Mouse (Mus musculus): Measurements from ENCODE around the gene Lef1. TPM values are rescaled to one million over a fixed set of nuclear protein-coding genes. Genes with fewer than 3 reads are reported as not detected.

Gene Lef1
- polyA plus RNA-seq, 1 experiment from 2014 or later = 58.4 TPM

- Histone ChIP-seq H3K27ac (replicated peaks) (no peak overlapping the region), H3K36me3 (peaks cover 39% of the 10 kb centered on the region), H3K4me1 (no peaks in the 10 kb centered on the region), H3K9me3 (replicated peaks) (no peaks in the 10 kb centered on the region; the same call in 1 of the 2 replicates), H3K4me3 (no peak overlapping the region), H3K27me3 (ENCODE audit: low read depth, poor library complexity, severe bottlenecking) (no peaks in the 10 kb centered on the region)
- WGBS = 75% methylated on average over 6 of the region's 6 CpGs
- DNase-seq (ENCODE audit: low spot score) = no peak
Measured at GRCm38 (mm10) chr3:131182158-131182557, 71.9 kb downstream of the Lef1 start.

- Histone ChIP-seq H3K4me1 (peaks cover 3% of the 10 kb centered on the region; the same call in 1 of the 2 replicates), H3K27ac (replicated peaks) (no peak overlapping the region), H3K27me3 (ENCODE audit: low read depth, poor library complexity, severe bottlenecking) (no peaks in the 10 kb centered on the region), H3K4me3 (no peak overlapping the region), H3K36me3 (peaks cover 60% of the 10 kb centered on the region), H3K9me3 (replicated peaks) (no peaks in the 10 kb centered on the region)
- no peak for DNase-seq (ENCODE audit: low spot score)
- 84% methylated on average over 5 of the region's 5 CpGs for WGBS
Measured at GRCm38 (mm10) chr3:131186193-131186592, 75.9 kb downstream of the Lef1 start.

GRCm38 (mm10) chr3:131190239-131190638 is 80.0 kb downstream of the Lef1 start:
- H3K4me1 ChIP-seq = peaks cover 3% of the 10 kb centered on the region; the same call in 1 of the 2 replicates
- no peaks in the 10 kb centered on the region for H3K27me3 ChIP-seq (ENCODE audit: low read depth, poor library complexity, severe bottlenecking)
- DNase-seq (ENCODE audit: low spot score) = no peak
- WGBS = 80% methylated on average over 11 of the region's 11 CpGs
- H3K27ac ChIP-seq (replicated peaks) = no peak overlapping the region
- H3K4me3 ChIP-seq = no peak overlapping the region
- H3K36me3 ChIP-seq = peaks cover 82% of the 10 kb centered on the region
- no peaks in the 10 kb centered on the region for H3K9me3 ChIP-seq (replicated peaks)

GRCm38 (mm10) chr3:131190671-131191367 is 80.5 kb downstream of the Lef1 start:
- no peak for DNase-seq (ENCODE audit: low spot score)
- H3K9me3 ChIP-seq (replicated peaks) = no peaks in the 10 kb centered on the region
- H3K4me1 ChIP-seq = peaks cover 3% of the 10 kb centered on the region; the same call in 1 of the 2 replicates
- H3K27me3 ChIP-seq (ENCODE audit: low read depth, poor library complexity, severe bottlenecking) = no peaks in the 10 kb centered on the region
- peaks cover 82% of the 10 kb centered on the region for H3K36me3 ChIP-seq
- 88% methylated on average over 19 of the region's 19 CpGs for WGBS
- H3K4me3 ChIP-seq = no peak overlapping the region
- no peak overlapping the region for H3K27ac ChIP-seq (replicated peaks)

GRCm38 (mm10) chr3:131191454-131191853 is 81.2 kb downstream of the Lef1 start:
- no peak for DNase-seq (ENCODE audit: low spot score)
- WGBS = 92% methylated on average over 7 of the region's 7 CpGs
- Histone ChIP-seq H3K27ac (replicated peaks) (no peak overlapping the region), H3K9me3 (replicated peaks) (no peaks in the 10 kb centered on the region), H3K27me3 (ENCODE audit: low read depth, poor library complexity, severe bottlenecking) (no peaks in the 10 kb centered on the region), H3K4me1 (peaks cover 3% of the 10 kb centered on the region; the same call in 1 of the 2 replicates), H3K4me3 (no peak overlapping the region), H3K36me3 (peaks cover 80% of the 10 kb centered on the region)

- DNase-seq (ENCODE audit: low spot score) = no peak
Measured at GRCm38 (mm10) chr3:131196050-131196449, 85.8 kb downstream of the Lef1 start.

GRCm38 (mm10) chr3:131196507-131197019 is 86.3 kb downstream of the Lef1 start:
- Histone ChIP-seq H3K27ac (replicated peaks) (no peak overlapping the region), H3K36me3 (peaks cover 49% of the 10 kb centered on the region), H3K4me3 (no peak overlapping the region), H3K27me3 (ENCODE audit: low read depth, poor library complexity, severe bottlenecking) (no peaks in the 10 kb centered on the region), H3K9me3 (replicated peaks) (no peaks in the 10 kb centered on the region), H3K4me1 (peaks cover 6% of the 10 kb centered on the region)
- WGBS = 80% methylated on average over 8 of the region's 8 CpGs
- no peak for DNase-seq (ENCODE audit: low spot score)

More at GRCm38 (mm10) chr3:131196050-131196449, 85.8 kb downstream of the Lef1 start:
- peaks cover 54% of the 10 kb centered on the region for H3K36me3 ChIP-seq
- peaks cover 6% of the 10 kb centered on the region for H3K4me1 ChIP-seq
- H3K4me3 ChIP-seq = no peak overlapping the region
- H3K9me3 ChIP-seq (replicated peaks) = no peaks in the 10 kb centered on the region
- WGBS = 75% methylated on average over 10 of the region's 10 CpGs
- H3K27me3 ChIP-seq (ENCODE audit: low read depth, poor library complexity, severe bottlenecking) = no peaks in the 10 kb centered on the region
- no peak overlapping the region for H3K27ac ChIP-seq (replicated peaks)

- Histone ChIP-seq H3K27ac (replicated peaks) (no peak overlapping the region), H3K9me3 (replicated peaks) (no peaks in the 10 kb centered on the region), H3K4me3 (no peak overlapping the region), H3K4me1 (peaks cover 19% of the 10 kb centered on the region), H3K27me3 (ENCODE audit: low read depth, poor library complexity, severe bottlenecking) (no peaks in the 10 kb centered on the region), H3K36me3 (peaks cover 38% of the 10 kb centered on the region)
- DNase-seq (ENCODE audit: low spot score) = no peak
- 82% methylated on average over 3 of the region's 3 CpGs for WGBS
Measured at GRCm38 (mm10) chr3:131198991-131199390, 88.7 kb downstream of the Lef1 start.

GRCm38 (mm10) chr3:131199590-131200288 is 89.5 kb downstream of the Lef1 start:
- Histone ChIP-seq H3K27ac (replicated peaks) (no peak overlapping the region), H3K4me3 (no peak overlapping the region)

GRCm38 (mm10) chr3:131202311-131202710 is 92.0 kb downstream of the Lef1 start:
- no peak for DNase-seq (ENCODE audit: low spot score)
- Histone ChIP-seq H3K4me3 (no peak overlapping the region), H3K36me3 (peaks cover 42% of the 10 kb centered on the region), H3K9me3 (replicated peaks) (no peaks in the 10 kb centered on the region), H3K27me3 (ENCODE audit: low read depth, poor library complexity, severe bottlenecking) (no peaks in the 10 kb centered on the region), H3K4me1 (peaks cover 20% of the 10 kb centered on the region), H3K27ac (replicated peaks) (peak overlapping the region; percentile 28; the same call in 1 of the 2 replicates)
- 35% methylated on average over 7 of the region's 7 CpGs for WGBS

More at GRCm38 (mm10) chr3:131199590-131200288, 89.5 kb downstream of the Lef1 start:
- no peak for DNase-seq (ENCODE audit: low spot score)
- H3K9me3 ChIP-seq (replicated peaks) = no peaks in the 10 kb centered on the region
- peaks cover 19% of the 10 kb centered on the region for H3K4me1 ChIP-seq
- H3K27me3 ChIP-seq (ENCODE audit: low read depth, poor library complexity, severe bottlenecking) = no peaks in the 10 kb centered on the region
- H3K36me3 ChIP-seq = peaks cover 38% of the 10 kb centered on the region
- WGBS = 80% methylated on average over 20 of the region's 20 CpGs

- H3K4me1 ChIP-seq = peaks cover 17% of the 10 kb centered on the region
- no peak for DNase-seq (ENCODE audit: low spot score)
- WGBS = 77% methylated on average over 5 of the region's 5 CpGs
- no peaks in the 10 kb centered on the region for H3K27me3 ChIP-seq (ENCODE audit: low read depth, poor library complexity, severe bottlenecking)
- H3K27ac ChIP-seq (replicated peaks) = peak overlapping the region; percentile 47; the same call in 1 of the 2 replicates
- peaks cover 61% of the 10 kb centered on the region for H3K36me3 ChIP-seq
- no peaks in the 10 kb centered on the region for H3K9me3 ChIP-seq (replicated peaks)
- H3K4me3 ChIP-seq = no peak overlapping the region
Measured at GRCm38 (mm10) chr3:131207846-131208245, 97.6 kb downstream of the Lef1 start.

GRCm38 (mm10) chr3:131208265-131208891 is 98.1 kb downstream of the Lef1 start:
- peaks cover 62% of the 10 kb centered on the region for H3K36me3 ChIP-seq
- WGBS = 67% methylated on average over 13 of the region's 13 CpGs
- no peak for DNase-seq (ENCODE audit: low spot score)

More at GRCm38 (mm10) chr3:131208265-131208891, 98.1 kb downstream of the Lef1 start:
- no peaks in the 10 kb centered on the region for H3K9me3 ChIP-seq (replicated peaks)
- H3K27ac ChIP-seq (replicated peaks) = peak overlapping the region; percentile 47; the same call in 1 of the 2 replicates
- peaks cover 14% of the 10 kb centered on the region for H3K4me1 ChIP-seq
- no peak overlapping the region for H3K4me3 ChIP-seq
- no peaks in the 10 kb centered on the region for H3K27me3 ChIP-seq (ENCODE audit: low read depth, poor library complexity, severe bottlenecking)

All from midbrain, embryonic 10.5 days (tissue).